Mouse (Mus musculus) G1E (cell line): ENCODE measurements at regions not wholly inside any gene's neighbourhood (a gene's known extent, or its start where the extent isn't known, plus 50 kb on each side); places are given as distances from the start of the nearest gene placed in this dataset.

Experiments used
- CTCF ChIP-seq: IDR thresholded peaks from 2 replicates; pipeline ENCODE4 v1.5.1; 2012; ENCODE audit warnings: low read depth, low read length, inconsistent platforms, mixed read lengths
- GATA1 ChIP-seq: IDR thresholded peaks from 2 replicates; pipeline ENCODE4 v1.6.1; 2012; ENCODE audit warnings: borderline replicate concordance, low read length, inconsistent platforms, mixed read lengths
- POLR2AphosphoS5 ChIP-seq: IDR thresholded peaks from 2 replicates; pipeline ENCODE4 v1.6.1; 2012; ENCODE audit warnings: low read depth, low read length, inconsistent platforms; ENCODE audit not compliant: insufficient replicate concordance
- TAL1 ChIP-seq: conservative IDR thresholded peaks from 2 replicates; pipeline ENCODE4 v1.6.1; 2012; ENCODE audit warnings: low read depth, low read length, inconsistent platforms, mixed read lengths

DNA sequence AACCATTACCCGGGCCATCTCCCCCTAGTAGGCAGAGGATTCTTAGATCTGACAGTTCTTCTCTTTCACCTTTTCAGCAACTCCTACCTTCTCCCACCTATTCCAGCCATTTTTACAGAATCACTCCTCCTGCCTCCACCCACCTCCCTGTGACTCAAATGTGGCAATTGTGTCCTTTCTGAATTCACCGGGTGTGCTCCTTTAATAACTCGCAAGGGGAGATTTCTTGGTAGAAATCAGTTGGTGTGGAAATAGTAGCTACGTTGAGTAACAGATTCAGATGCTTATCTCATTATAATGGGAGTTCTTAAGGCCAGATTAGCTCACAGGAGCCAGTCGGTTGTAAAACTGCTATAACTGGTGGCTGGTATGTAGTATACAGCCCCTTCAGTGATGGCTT lies 92.4 kb upstream of the Spdye4c start:
- TF ChIP-seq GATA1 = no peak
- TF ChIP-seq CTCF = no peak
- no peak for TF ChIP-seq TAL1
- TF ChIP-seq POLR2AphosphoS5 = no peak
